Mouse (Mus musculus) forebrain, embryonic 13.5 days (tissue): ENCODE results near the gene Tcf12. TPM values are rescaled to one million over a fixed set of nuclear protein-coding genes. Genes with fewer than 3 reads are reported as not detected.
A peak's percentile ranks its signal among the peaks of the same experiment; 100 is the strongest.

ENCODE experiments used
- ATAC-seq: fragments of 200-750 bp; cut with Nextera tagmentation; 2 replicates; pipeline ENCODE4 v1.8.0; 2017
- H3K27ac ChIP-seq: fragments of 300-500 bp; sonication (generic); 2 replicates; pipeline ENCODE4 v1.5.1; 2015; ENCODE audit warnings: inconsistent platforms, mild to moderate bottlenecking, moderate library complexity
- H3K27me3 ChIP-seq: fragments of 300-500 bp; sonication (generic); 2 replicates; pipeline ENCODE4 v1.6.1; 2015; ENCODE audit warnings: mild to moderate bottlenecking, inconsistent platforms
- H3K36me3 ChIP-seq: fragments of 300-500 bp; sonication (generic); 2 replicates; pipeline ENCODE4 v1.6.1; 2015; ENCODE audit warnings: mild to moderate bottlenecking, inconsistent platforms; ENCODE audit not compliant: poor library complexity, severe bottlenecking
- H3K4me1 ChIP-seq: fragments of 300-500 bp; sonication (generic); 2 replicates; pipeline ENCODE4 v1.6.1; 2015; ENCODE audit warnings: inconsistent platforms
- H3K4me2 ChIP-seq: fragments of 300-500 bp; sonication (generic); 2 replicates; pipeline ENCODE4 v1.6.1; 2015; ENCODE audit warnings: inconsistent platforms, mild to moderate bottlenecking, moderate library complexity
- H3K4me3 ChIP-seq: fragments of 300-500 bp; sonication (generic); 2 replicates; pipeline ENCODE4 v1.5.1; 2015; ENCODE audit warnings: mild to moderate bottlenecking, inconsistent platforms
- H3K9ac ChIP-seq: fragments of 300-500 bp; sonication (generic); 2 replicates; pipeline ENCODE4 v1.6.1; 2015; ENCODE audit warnings: mild to moderate bottlenecking, inconsistent platforms
- H3K9me3 ChIP-seq: fragments of 300-500 bp; sonication (generic); replicated peaks from 2 replicates; pipeline ENCODE4 v1.6.1; 2016; ENCODE audit warnings: inconsistent platforms
- WGBS: fragments of 180-500 bp; shearing (Covaris S2); methylation state at CpG from one replicate; pipeline ENCODE4 v1.1.7; 2015; 5-methylcytosine and 5-hydroxymethylcytosine counted together
- polyA plus RNA-seq: library from polyadenylated mRNA; unstranded; fragments of >200 nt; fragmentation: Nextera tagmentation; extraction: Ambion mirVana; gene quantifications from 2 replicates; pipeline ENCODE4 v1.2.1, GENCODE M21; 2015

The Tcf12 gene
- polyA plus RNA-seq, 1 experiment from 2014 or later, result 83.1 TPM

- H3K27ac ChIP-seq, result no peak overlapping the region
- H3K27me3 ChIP-seq, result no peaks in the 10 kb centered on the region
- ATAC-seq, result no peak
Measured at GRCm38 (mm10) chr9:72118490-72118889, 6.8 kb upstream of the Tcf12 start.

GRCm38 (mm10) chr9:72111004-72111621 is 558 bp downstream of the Tcf12 start:
- Histone ChIP-seq H3K4me2 (peak overlapping the region; percentile 81), H3K27me3 (peaks cover 5% of the 10 kb centered on the region), H3K9ac (peak overlapping the region; percentile 99), H3K36me3 (peaks cover 15% of the 10 kb centered on the region), H3K9me3 (no peaks in the 10 kb centered on the region), H3K27ac (peak overlapping the region; percentile 96), H3K4me3 (peak overlapping the region; percentile 99), H3K4me1 (peaks cover 23% of the 10 kb centered on the region)
- peak; percentile 81 for ATAC-seq
- WGBS, result under 1% methylated on average over 85 of the region's 90 CpGs

More at GRCm38 (mm10) chr9:72118490-72118889, 6.8 kb upstream of the Tcf12 start:
- Histone ChIP-seq H3K36me3 (no peaks in the 10 kb centered on the region), H3K4me3 (no peak overlapping the region), H3K9ac (no peak overlapping the region), H3K4me2 (no peak overlapping the region), H3K4me1 (no peaks in the 10 kb centered on the region), H3K9me3 (no peaks in the 10 kb centered on the region)

GRCm38 (mm10) chr9:72110627-72111003 is 1.1 kb downstream of the Tcf12 start:
- Histone ChIP-seq H3K4me3 (peak overlapping the region; percentile 99), H3K9me3 (no peaks in the 10 kb centered on the region), H3K9ac (peak overlapping the region; percentile 99), H3K4me2 (peak overlapping the region; percentile 81), H3K4me1 (peaks cover 23% of the 10 kb centered on the region), H3K27me3 (peaks cover 5% of the 10 kb centered on the region), H3K36me3 (peaks cover 15% of the 10 kb centered on the region), H3K27ac (peak overlapping the region; percentile 96)
- under 1% methylated on average over 21 of the region's 23 CpGs for WGBS
- ATAC-seq, result peak; percentile 46; the same call in 1 of the 2 replicates

- Histone ChIP-seq H3K9ac (no peak overlapping the region), H3K36me3 (peaks cover 31% of the 10 kb centered on the region), H3K4me2 (no peak overlapping the region), H3K4me3 (no peak overlapping the region), H3K27me3 (no peaks in the 10 kb centered on the region), H3K9me3 (no peaks in the 10 kb centered on the region), H3K27ac (no peak overlapping the region), H3K4me1 (peaks cover 8% of the 10 kb centered on the region)
- 100% methylated on average over 1 of the region's 1 CpGs for WGBS
- ATAC-seq, result no peak
Measured at GRCm38 (mm10) chr9:72103471-72103870, 8.2 kb downstream of the Tcf12 start.

GRCm38 (mm10) chr9:72099945-72100685 is 11.6 kb downstream of the Tcf12 start:
- no peak for ATAC-seq
- H3K9me3 ChIP-seq, result no peaks in the 10 kb centered on the region
- no peaks in the 10 kb centered on the region for H3K27me3 ChIP-seq
- no peak overlapping the region for H3K27ac ChIP-seq
- H3K4me1 ChIP-seq, result 0 out of 2 replicates have a peak, but pooled peaks cover 4% of the 10 kb centered on the region
- H3K36me3 ChIP-seq, result peaks cover 29% of the 10 kb centered on the region
- no peak overlapping the region for H3K9ac ChIP-seq
- H3K4me2 ChIP-seq, result no peak overlapping the region
- H3K4me3 ChIP-seq, result no peak overlapping the region
- WGBS, result 82% methylated on average over 7 of the region's 7 CpGs

GRCm38 (mm10) chr9:72098056-72098455 is 13.6 kb downstream of the Tcf12 start:
- Histone ChIP-seq H3K4me1 (0 out of 2 replicates have a peak, but pooled peaks cover 4% of the 10 kb centered on the region), H3K27ac (no peak overlapping the region), H3K9me3 (no peaks in the 10 kb centered on the region), H3K4me3 (no peak overlapping the region), H3K9ac (no peak overlapping the region), H3K4me2 (no peak overlapping the region), H3K36me3 (peaks cover 29% of the 10 kb centered on the region), H3K27me3 (no peaks in the 10 kb centered on the region)
- no peak for ATAC-seq
- 93% methylated on average over 2 of the region's 2 CpGs for WGBS

- 97% methylated on average over 2 of the region's 2 CpGs for WGBS
- Histone ChIP-seq H3K4me2 (no peak overlapping the region), H3K36me3 (peaks cover 23% of the 10 kb centered on the region), H3K9ac (no peak overlapping the region), H3K9me3 (no peaks in the 10 kb centered on the region), H3K4me3 (no peak overlapping the region), H3K27me3 (no peaks in the 10 kb centered on the region), H3K4me1 (0 out of 2 replicates have a peak, but pooled peaks cover 4% of the 10 kb centered on the region), H3K27ac (no peak overlapping the region)
- no peak for ATAC-seq
Measured at GRCm38 (mm10) chr9:72097083-72097482, 14.6 kb downstream of the Tcf12 start.

GRCm38 (mm10) chr9:72094675-72095074 is 17.0 kb downstream of the Tcf12 start:
- no peak overlapping the region for H3K9ac ChIP-seq
- H3K4me2 ChIP-seq, result no peak overlapping the region
- no peaks in the 10 kb centered on the region for H3K27me3 ChIP-seq
- peaks cover 11% of the 10 kb centered on the region for H3K36me3 ChIP-seq
- no peak overlapping the region for H3K27ac ChIP-seq
- WGBS, result 88% methylated on average over 5 of the region's 5 CpGs
- H3K9me3 ChIP-seq, result no peaks in the 10 kb centered on the region
- H3K4me1 ChIP-seq, result 0 out of 2 replicates have a peak, but pooled peaks cover 4% of the 10 kb centered on the region
- no peak overlapping the region for H3K4me3 ChIP-seq
- ATAC-seq, result no peak

GRCm38 (mm10) chr9:72092191-72092590 is 19.5 kb downstream of the Tcf12 start:
- H3K9me3 ChIP-seq, result no peaks in the 10 kb centered on the region
- no peak overlapping the region for H3K4me3 ChIP-seq
- no peaks in the 10 kb centered on the region for H3K27me3 ChIP-seq
- WGBS, result 54% methylated on average over 1 of the region's 1 CpGs
- ATAC-seq, result no peak
- no peak overlapping the region for H3K9ac ChIP-seq
- H3K4me2 ChIP-seq, result no peak overlapping the region
- H3K4me1 ChIP-seq, result no peaks in the 10 kb centered on the region
- H3K36me3 ChIP-seq, result peaks cover 10% of the 10 kb centered on the region
- H3K27ac ChIP-seq, result no peak overlapping the region

GRCm38 (mm10) chr9:72088893-72089611 is 22.6 kb downstream of the Tcf12 start:
- WGBS, result 89% methylated on average over 3 of the region's 3 CpGs
- no peak for ATAC-seq

GRCm38 (mm10) chr9:72085017-72085416 is 26.7 kb downstream of the Tcf12 start:
- H3K9ac ChIP-seq, result no peak overlapping the region
- H3K27me3 ChIP-seq, result no peaks in the 10 kb centered on the region
- no peak for ATAC-seq
- WGBS, result 88% methylated on average over 3 of the region's 3 CpGs
- peaks cover 13% of the 10 kb centered on the region for H3K4me1 ChIP-seq
- no peak overlapping the region for H3K27ac ChIP-seq
- H3K4me3 ChIP-seq, result no peak overlapping the region
- no peaks in the 10 kb centered on the region for H3K36me3 ChIP-seq
- no peak overlapping the region for H3K4me2 ChIP-seq
- no peaks in the 10 kb centered on the region for H3K9me3 ChIP-seq

More at GRCm38 (mm10) chr9:72088893-72089611, 22.6 kb downstream of the Tcf12 start:
- Histone ChIP-seq H3K27ac (no peak overlapping the region), H3K4me3 (no peak overlapping the region), H3K4me2 (no peak overlapping the region), H3K9ac (no peak overlapping the region), H3K36me3 (no peaks in the 10 kb centered on the region), H3K27me3 (no peaks in the 10 kb centered on the region), H3K4me1 (peaks cover 12% of the 10 kb centered on the region), H3K9me3 (no peaks in the 10 kb centered on the region)

GRCm38 (mm10) chr9:72084131-72084530 is 27.5 kb downstream of the Tcf12 start:
- H3K4me2 ChIP-seq, result no peak overlapping the region
- H3K4me3 ChIP-seq, result no peak overlapping the region
- H3K4me1 ChIP-seq, result peaks cover 13% of the 10 kb centered on the region
- no peaks in the 10 kb centered on the region for H3K27me3 ChIP-seq
- H3K9ac ChIP-seq, result no peak overlapping the region
- H3K36me3 ChIP-seq, result no peaks in the 10 kb centered on the region
- no peaks in the 10 kb centered on the region for H3K9me3 ChIP-seq
- ATAC-seq, result no peak
- no peak overlapping the region for H3K27ac ChIP-seq
